Mouse (Mus musculus): ENCODE data around the gene Ugt1a9. TPM values are rescaled to one million over a fixed set of nuclear protein-coding genes. Genes with fewer than 3 reads are reported as not detected.

Ugt1a9 gene
- total and polyA plus RNA-seq, 2 experiments from 2014 or later = not detected

- H3K27ac ChIP-seq (ENCODE audit: low read depth) = no peak overlapping the region
- no peak for DNase-seq (ENCODE audit: low spot score)
- no peak overlapping the region for H3K9ac ChIP-seq (replicated peaks; ENCODE audit: low read depth, low read length)
- no peaks in the 10 kb centered on the region for H3K9me3 ChIP-seq (replicated peaks; ENCODE audit: control insufficient read depth, low read length)
- no peaks in the 10 kb centered on the region for H3K27me3 ChIP-seq (ENCODE audit: control insufficient read depth, insufficient read depth, low read length)
- 77% methylated on average over 4 of the region's 4 CpGs for WGBS
- no peak overlapping the region for H3K4me3 ChIP-seq (ENCODE audit: low read depth, low read length)
- TF ChIP-seq EP300 (IDR thresholded peaks at IDR 0.05; ENCODE audit: low read depth) (no peak), CTCF (IDR thresholded peaks at IDR 0.05; ENCODE audit: low read depth) (no peak)
- no peaks in the 10 kb centered on the region for H3K4me1 ChIP-seq (ENCODE audit: control insufficient read depth, insufficient read depth)
- H3K4me2 ChIP-seq (ENCODE audit: low read depth, low read length) = no peak overlapping the region
- H3K36me3 ChIP-seq (replicated peaks; ENCODE audit: control insufficient read depth, insufficient read depth, low read length) = no peaks in the 10 kb centered on the region
- ATAC-seq (ENCODE audit: insufficient read depth, low read depth) = no peak
These were observed 302 bp downstream of the Ugt1a9 start for GRCm38 (mm10) chr1:88070902-88071301.

- no peak overlapping the region for H3K27ac ChIP-seq (ENCODE audit: low read depth)
- H3K4me3 ChIP-seq (ENCODE audit: low read depth, low read length) = no peak overlapping the region
- no peaks in the 10 kb centered on the region for H3K9me3 ChIP-seq (replicated peaks; ENCODE audit: control insufficient read depth, low read length)
- no peaks in the 10 kb centered on the region for H3K4me1 ChIP-seq (ENCODE audit: control insufficient read depth, insufficient read depth)
- 75% methylated on average over 2 of the region's 2 CpGs for WGBS
- ATAC-seq (ENCODE audit: insufficient read depth, low read depth) (no peak), DNase-seq (ENCODE audit: low spot score) (no peak)
- TF ChIP-seq EP300 (IDR thresholded peaks at IDR 0.05; ENCODE audit: low read depth) = no peak
- no peaks in the 10 kb centered on the region for H3K27me3 ChIP-seq (ENCODE audit: control insufficient read depth, insufficient read depth, low read length)
- H3K36me3 ChIP-seq (replicated peaks; ENCODE audit: control insufficient read depth, insufficient read depth, low read length) = no peaks in the 10 kb centered on the region
- H3K4me2 ChIP-seq (ENCODE audit: low read depth, low read length) = no peak overlapping the region
- H3K9ac ChIP-seq (replicated peaks; ENCODE audit: low read depth, low read length) = no peak overlapping the region
These were observed 3.9 kb downstream of the Ugt1a9 start for GRCm38 (mm10) chr1:88074471-88074870.

GRCm38 (mm10) chr1:88077128-88077527, 6.5 kb downstream of the Ugt1a9 start:
- Histone ChIP-seq H3K9ac (replicated peaks; ENCODE audit: low read depth, low read length) (no peak overlapping the region), H3K4me2 (ENCODE audit: low read depth, low read length) (no peak overlapping the region), H3K27ac (ENCODE audit: low read depth) (no peak overlapping the region), H3K4me1 (ENCODE audit: control insufficient read depth, insufficient read depth) (no peaks in the 10 kb centered on the region), H3K4me3 (ENCODE audit: low read depth, low read length) (no peak overlapping the region), H3K27me3 (ENCODE audit: control insufficient read depth, insufficient read depth, low read length) (no peaks in the 10 kb centered on the region), H3K9me3 (replicated peaks; ENCODE audit: control insufficient read depth, low read length) (no peaks in the 10 kb centered on the region), H3K36me3 (replicated peaks; ENCODE audit: control insufficient read depth, insufficient read depth, low read length) (no peaks in the 10 kb centered on the region)
- 100% methylated on average over 1 of the region's 1 CpGs for WGBS
- ATAC-seq (ENCODE audit: insufficient read depth, low read depth) = no peak
- DNase-seq (ENCODE audit: low spot score) = no peak
- TF ChIP-seq CTCF (IDR thresholded peaks at IDR 0.05; ENCODE audit: low read depth) (no peak), EP300 (IDR thresholded peaks at IDR 0.05; ENCODE audit: low read depth) (no peak)

GRCm38 (mm10) chr1:88081670-88082069, 11.1 kb downstream of the Ugt1a9 start:
- ATAC-seq (ENCODE audit: insufficient read depth, low read depth) (no peak), DNase-seq (ENCODE audit: low spot score) (no peak)
- Histone ChIP-seq H3K36me3 (replicated peaks; ENCODE audit: control insufficient read depth, insufficient read depth, low read length) (no peaks in the 10 kb centered on the region), H3K27ac (ENCODE audit: low read depth) (no peak overlapping the region), H3K4me2 (ENCODE audit: low read depth, low read length) (no peak overlapping the region), H3K27me3 (ENCODE audit: control insufficient read depth, insufficient read depth, low read length) (no peaks in the 10 kb centered on the region), H3K9ac (replicated peaks; ENCODE audit: low read depth, low read length) (no peak overlapping the region), H3K4me1 (ENCODE audit: control insufficient read depth, insufficient read depth) (no peaks in the 10 kb centered on the region), H3K4me3 (ENCODE audit: low read depth, low read length) (no peak overlapping the region), H3K9me3 (replicated peaks; ENCODE audit: control insufficient read depth, low read length) (no peaks in the 10 kb centered on the region)
- WGBS = 69% methylated on average over 1 of the region's 1 CpGs
- TF ChIP-seq CTCF (IDR thresholded peaks at IDR 0.05; ENCODE audit: low read depth) (no peak), EP300 (IDR thresholded peaks at IDR 0.05; ENCODE audit: low read depth) (no peak)

GRCm38 (mm10) chr1:88086125-88086524, 15.5 kb downstream of the Ugt1a9 start:
- Histone ChIP-seq H3K27me3 (ENCODE audit: control insufficient read depth, insufficient read depth, low read length) (no peaks in the 10 kb centered on the region), H3K4me1 (ENCODE audit: control insufficient read depth, insufficient read depth) (no peaks in the 10 kb centered on the region), H3K4me2 (ENCODE audit: low read depth, low read length) (no peak overlapping the region), H3K4me3 (ENCODE audit: low read depth, low read length) (no peak overlapping the region), H3K36me3 (replicated peaks; ENCODE audit: control insufficient read depth, insufficient read depth, low read length) (no peaks in the 10 kb centered on the region), H3K27ac (ENCODE audit: low read depth) (no peak overlapping the region), H3K9me3 (replicated peaks; ENCODE audit: control insufficient read depth, low read length) (no peaks in the 10 kb centered on the region), H3K9ac (replicated peaks; ENCODE audit: low read depth, low read length) (no peak overlapping the region)
- ATAC-seq (ENCODE audit: insufficient read depth, low read depth) (no peak), DNase-seq (ENCODE audit: low spot score) (no peak)
- WGBS = 49% methylated on average over 1 of the region's 1 CpGs
- TF ChIP-seq EP300 (IDR thresholded peaks at IDR 0.05; ENCODE audit: low read depth) = no peak
- no peak for TF ChIP-seq CTCF (IDR thresholded peaks at IDR 0.05; ENCODE audit: low read depth)

- H3K9ac ChIP-seq (replicated peaks; ENCODE audit: low read depth, low read length) = no peak within 1 kb of the TSS
- DNase-seq (ENCODE audit: low spot score) (no peak), ATAC-seq (ENCODE audit: insufficient read depth, low read depth) (no peak)
- WGBS = 63% methylated on average over 3 of the region's 3 CpGs
- TF ChIP-seq EP300 (IDR thresholded peaks at IDR 0.05; ENCODE audit: low read depth) (no peak), CTCF (IDR thresholded peaks at IDR 0.05; ENCODE audit: low read depth) (no peak)
- H3K36me3 ChIP-seq (replicated peaks; ENCODE audit: control insufficient read depth, insufficient read depth, low read length) = no peaks in the 10 kb centered on the region
- H3K27ac ChIP-seq (ENCODE audit: low read depth) = no peak within 1 kb of the TSS
- no peaks in the 10 kb centered on the region for H3K27me3 ChIP-seq (ENCODE audit: control insufficient read depth, insufficient read depth, low read length)
- H3K4me2 ChIP-seq (ENCODE audit: low read depth, low read length) = no peak within 1 kb of the TSS
- H3K4me1 ChIP-seq (ENCODE audit: control insufficient read depth, insufficient read depth) = no peaks in the 10 kb centered on the region
- H3K4me3 ChIP-seq (ENCODE audit: low read depth, low read length) = no peak within 1 kb of the TSS
- H3K9me3 ChIP-seq (replicated peaks; ENCODE audit: control insufficient read depth, low read length) = no peaks in the 10 kb centered on the region
These were observed 16.9 kb downstream of the Ugt1a9 start, which contains the start of gene Ugt1a8 for GRCm38 (mm10) chr1:88087513-88087912. Gene Ugt1a8 (plus strand): TSS chr1:88087813.
